Mouse (Mus musculus) cortical plate, adult 2 months (tissue): Measurements from ENCODE around the gene Tcp1. TPM values are rescaled to one million over a fixed set of nuclear protein-coding genes. Genes with fewer than 3 reads are reported as not detected.
A peak's percentile ranks its signal among the peaks of the same experiment; 100 is the strongest.

Source experiments
- H3K27ac ChIP-seq: fragments of 200-500 bp; 2 replicates; pipeline ENCODE4 v1.5.1; 2012; ENCODE audit warnings: low read length, control low read depth, inconsistent platforms; ENCODE audit not compliant: insufficient read depth
- H3K4me1 ChIP-seq: fragments of 200-500 bp; 2 replicates; pipeline ENCODE4 v1.6.1; 2011; ENCODE audit warnings: low read length; ENCODE audit not compliant: control insufficient read depth, insufficient read depth
- H3K4me3 ChIP-seq: fragments of 200-500 bp; 2 replicates; pipeline ENCODE4 v1.5.1; 2011; ENCODE audit warnings: mild to moderate bottlenecking, low read length, control low read depth; ENCODE audit not compliant: insufficient read depth
- CTCF ChIP-seq: fragments of 200-500 bp; IDR thresholded peaks from 2 replicates; pipeline ENCODE4 v1.5.1; 2011; ENCODE audit warnings: mild to moderate bottlenecking, control low read depth, low read length; ENCODE audit not compliant: insufficient read depth; ENCODE audit errors: extremely low read depth
- POLR2A ChIP-seq: fragments of 200-500 bp; IDR thresholded peaks from 2 replicates; pipeline ENCODE4 v1.6.1; 2011; ENCODE audit warnings: mild to moderate bottlenecking, low read length, control low read depth; ENCODE audit not compliant: insufficient read depth; ENCODE audit errors: extremely low read depth
- polyA plus RNA-seq: library from polyadenylated mRNA; depleted of rRNA; stranded (reverse); fragments of >200 nt; gene quantifications from 2 replicates; pipeline ENCODE4 v1.2.3, GENCODE M21; 2012; rRNA removed

Tcp1 gene
- polyA plus RNA-seq, 1 experiment: 140 TPM

DNA sequence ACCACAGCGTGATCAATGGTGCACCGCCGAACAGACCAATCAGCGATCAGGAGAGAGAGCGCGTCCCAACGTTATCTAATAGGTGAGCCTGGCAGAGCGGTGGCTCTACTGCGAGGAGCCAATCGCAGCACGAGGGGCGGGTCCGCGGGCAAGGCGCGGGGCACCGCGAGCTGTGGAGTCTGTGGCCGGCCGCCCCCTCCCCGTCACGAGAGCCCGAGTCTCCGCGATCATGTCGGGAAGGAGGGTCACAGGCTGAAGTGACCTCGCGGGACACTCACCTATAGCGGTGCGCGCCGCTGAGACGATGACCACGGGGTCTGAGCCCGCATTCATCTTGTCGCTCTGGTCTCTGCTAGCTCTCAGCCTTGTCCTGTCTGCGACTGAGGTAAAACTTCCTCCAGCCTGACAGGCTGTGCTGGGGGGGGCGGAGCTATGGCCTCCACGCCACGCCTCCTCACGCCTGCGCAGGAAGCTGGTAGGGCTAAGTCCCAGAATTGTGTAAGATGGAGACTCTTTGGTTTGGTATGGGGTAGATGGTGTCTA is 44.9 kb downstream of the Tcp1 start, which contains the start of gene Acat2:
Acat2 (minus strand) TSS at position 417 of the 543 bp plus-strand sequence.
- TF ChIP-seq POLR2A (peak; percentile 98), CTCF (no peak)

DNA sequence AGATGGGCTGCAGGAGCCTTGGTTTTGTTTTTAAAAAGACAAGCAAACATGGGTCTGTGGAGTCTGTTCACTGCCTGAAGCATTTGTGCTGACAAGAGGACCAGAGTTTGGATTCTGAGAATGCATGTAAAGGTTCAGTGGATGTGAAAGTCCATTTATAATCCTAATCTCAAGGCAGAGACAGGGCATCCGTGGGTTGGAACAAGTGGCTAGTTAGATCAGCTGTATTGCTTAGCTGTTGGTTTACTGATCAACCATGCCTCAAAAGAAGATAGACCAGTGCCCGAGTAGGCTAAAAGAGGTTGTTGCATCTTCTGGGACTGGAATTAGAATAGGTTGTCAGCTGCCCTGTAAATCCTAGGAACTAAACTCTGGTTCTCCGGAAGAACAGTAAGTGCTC is 48.0 kb downstream of the Tcp1 start:
- no peak overlapping the region for H3K4me3 ChIP-seq
- no peak overlapping the region for H3K27ac ChIP-seq
- TF ChIP-seq CTCF (no peak), POLR2A (no peak)
- H3K4me1 ChIP-seq: no peaks in the 10 kb centered on the region; the same call in 1 of the 2 replicates

More for the DNA sequence above, 44.9 kb downstream of the Tcp1 start, which contains the start of gene Acat2:
- peak within 1 kb of the TSS; percentile 62 for H3K4me3 ChIP-seq
- no peaks in the 10 kb centered on the region for H3K4me1 ChIP-seq
- H3K27ac ChIP-seq: peak within 1 kb of the TSS; percentile 44

DNA sequence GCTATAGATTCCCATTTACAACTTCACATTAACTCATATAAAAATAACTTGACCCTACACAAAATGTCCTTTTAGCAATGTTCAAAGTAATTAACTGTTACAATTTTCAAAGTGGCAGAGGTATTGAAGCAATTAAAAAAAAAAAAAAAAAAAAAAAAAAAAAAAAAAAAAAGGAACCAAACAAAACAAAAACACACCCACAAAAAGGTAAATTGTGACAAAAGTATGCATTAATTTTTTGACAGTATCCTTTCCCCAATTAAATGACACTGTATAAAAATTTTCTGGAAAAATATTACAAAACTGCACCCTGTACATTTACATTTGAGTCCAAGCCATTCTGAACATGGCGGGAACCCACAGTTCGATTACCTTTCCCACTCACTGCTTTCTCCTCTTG is 51.7 kb downstream of the Tcp1 start:
- TF ChIP-seq CTCF: no peak
- Histone ChIP-seq H3K27ac (no peak overlapping the region), H3K4me1 (no peaks in the 10 kb centered on the region; the same call in 1 of the 2 replicates), H3K4me3 (no peak overlapping the region)

DNA sequence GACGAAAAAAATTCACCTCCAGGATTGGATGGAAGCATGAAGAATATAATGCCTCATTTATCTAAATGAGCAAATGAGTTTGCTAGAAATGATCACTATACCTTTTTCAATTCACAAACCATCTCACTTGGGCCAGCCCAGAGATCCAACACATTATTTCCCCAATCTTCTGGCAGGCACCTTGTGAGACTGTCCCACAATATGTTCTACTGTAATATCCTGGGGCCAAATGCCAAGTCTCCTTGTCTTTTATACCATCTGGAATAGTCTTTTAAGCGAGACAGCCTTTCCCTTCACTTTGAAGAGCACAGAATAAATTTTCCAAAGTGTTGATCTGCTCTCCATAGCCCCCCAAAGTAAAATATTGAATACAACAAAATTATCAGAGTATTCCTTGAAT is 58.4 kb downstream of the Tcp1 start:
- TF ChIP-seq CTCF (no peak), POLR2A (no peak)
- Histone ChIP-seq H3K4me3 (no peak overlapping the region), H3K4me1 (no peaks in the 10 kb centered on the region; the same call in 1 of the 2 replicates), H3K27ac (no peak overlapping the region)

Other genes with a start within 250 kb of the Tcp1 start
- gene Slc22a1, start 239.9 kb upstream of the Tcp1 start, polyA plus RNA-seq: 0.90 and 1.9 TPM in 2 replicates
- 10.9 and 11.1 TPM in 2 replicates for gene Igf2r, start 146.0 kb upstream of the Tcp1 start, polyA plus RNA-seq
- 35.7 and 39.1 TPM in 2 replicates for gene Mas1, start 47.6 kb upstream of the Tcp1 start, polyA plus RNA-seq
- gene Mrgprh, start 39.7 kb upstream of the Tcp1 start, polyA plus RNA-seq: 0.13 and 0.21 TPM in 2 replicates
- gene Pnldc1, start 5.5 kb upstream of the Tcp1 start, polyA plus RNA-seq: 2.9 and 4.1 TPM in 2 replicates
- gene Mrpl18, start 644 bp downstream of the Tcp1 start, polyA plus RNA-seq: 56.3 and 58.0 TPM in 2 replicates
- gene Acat3, start 24.9 kb downstream of the Tcp1 start, polyA plus RNA-seq: 6.6 and 8.0 TPM in 2 replicates
- 42.3 and 47.4 TPM in 2 replicates for gene Acat2, start 45.0 kb downstream of the Tcp1 start, polyA plus RNA-seq
- 50.9 and 51.3 TPM in 2 replicates for gene Wtap, start 78.5 kb downstream of the Tcp1 start, polyA plus RNA-seq
- 222 and 230 TPM in 2 replicates for gene Sod2, start 91.1 kb downstream of the Tcp1 start, polyA plus RNA-seq
- not detected in 2 replicates for gene Gpr31b, start 136.6 kb downstream of the Tcp1 start, polyA plus RNA-seq
- 0.57 and 0.94 TPM in 2 replicates for gene Tcp10b, start 145.4 kb downstream of the Tcp1 start, polyA plus RNA-seq
- not detected in 2 replicates for gene Unc93a, start 216.1 kb downstream of the Tcp1 start, polyA plus RNA-seq